Mouse (Mus musculus): Measurements from ENCODE around the gene Mad1l1.

DNA sequence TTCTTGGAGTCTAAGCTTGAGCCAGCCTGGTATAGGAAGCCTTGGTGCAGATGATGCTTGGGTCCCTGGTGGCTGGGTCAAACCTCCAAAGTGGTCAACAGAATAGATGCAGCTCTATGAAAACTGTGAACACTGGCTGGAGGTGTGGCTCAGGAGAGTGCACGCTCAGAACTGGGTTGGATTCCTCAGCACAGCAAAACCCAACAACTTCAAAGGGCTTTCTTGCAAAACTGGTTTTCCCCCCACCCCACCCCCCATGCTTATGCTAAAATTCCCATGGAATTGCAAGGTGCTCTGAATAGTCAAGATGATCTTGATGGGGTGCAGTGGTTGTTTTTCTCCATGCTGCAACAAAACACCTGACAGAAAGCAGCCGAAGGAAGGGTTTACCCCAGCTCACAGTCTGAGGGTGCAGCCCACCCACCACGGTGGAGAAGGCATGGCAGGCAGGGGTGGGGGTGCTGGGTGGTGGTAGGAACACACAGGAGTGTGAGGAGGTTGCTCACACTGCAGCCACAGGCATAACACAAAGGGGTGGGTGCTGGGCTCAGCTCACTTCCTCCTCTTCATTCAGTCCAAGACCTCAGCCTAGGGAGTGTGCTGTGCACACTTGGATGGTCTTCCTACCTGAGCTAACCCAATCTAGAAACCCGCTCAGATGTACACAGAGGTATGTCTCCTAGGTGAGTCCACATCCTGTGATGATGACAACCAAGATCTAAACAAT lies 197.5 kb downstream of the Mad1l1 start:
- TF ChIP-seq CTCF (IDR thresholded peaks at IDR 0.05; ENCODE audit: borderline replicate concordance, extremely low read depth, insufficient read depth, insufficient read length) = no peak
- no peak for TF ChIP-seq POLR2A (IDR thresholded peaks at IDR 0.05; ENCODE audit: borderline replicate concordance, extremely low read depth, insufficient read depth, insufficient read length, poor library complexity, severe bottlenecking)
